ENCODE assay signal across 11 mouse cellular contexts in the genomic region with DNA sequence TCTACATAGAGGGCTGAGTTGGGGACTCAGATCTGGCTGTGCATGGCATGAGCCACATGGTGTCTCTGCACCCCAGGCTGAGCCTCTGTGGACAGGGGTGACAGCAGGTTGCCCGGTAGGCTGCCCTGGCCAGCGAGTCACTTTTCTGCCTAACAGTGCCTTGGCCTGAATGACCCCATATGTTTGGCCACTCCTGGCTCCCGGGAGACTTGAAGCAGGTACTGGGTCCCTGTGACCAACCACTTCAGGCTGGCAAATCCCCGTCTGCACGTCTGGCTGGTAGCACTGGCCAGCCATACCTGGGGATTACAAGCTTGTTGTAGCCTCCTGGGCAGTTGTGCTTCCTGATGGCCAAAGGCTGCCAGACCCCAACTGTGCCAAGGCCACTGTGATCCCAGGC.
DNase-seq lines count a peak whose midpoint lies in the region; ATAC-seq and TF ChIP-seq lines count a peak whose summit lies in the region.
"Had no signal": no experiment of that assay in that cellular context is flagged by ENCODE, and none has a peak within 500 bp of the region (broad histone marks: within the 10 kb centered on the region; RNA-seq: fewer than 3 reads in every experiment).

No protein-coding gene starts in this region.

- H3K27me3 ChIP-seq in heart, embryonic 14.5 days (ENCODE audit: control insufficient read depth, insufficient read depth, low read length) = no peaks in the 10 kb centered on the region
- H3K27me3 ChIP-seq in heart, embryonic 11.5 days (ENCODE audit: control insufficient read depth, insufficient read depth, low read length) = no peaks in the 10 kb centered on the region
- no peaks in the 10 kb centered on the region for H3K27me3 ChIP-seq in midbrain, embryonic 10.5 days (ENCODE audit: low read depth, poor library complexity, severe bottlenecking)
- H3K27me3 ChIP-seq in midbrain, embryonic 11.5 days (ENCODE audit: control insufficient read depth, insufficient read depth, low read length) = no peaks in the 10 kb centered on the region
- H3K27me3 ChIP-seq in limb, embryonic 12.5 days = no peaks in the 10 kb centered on the region
- H3K27me3 ChIP-seq in stomach, postnatal 0 days (ENCODE audit: control insufficient read depth, insufficient read depth, low read length) = no peaks in the 10 kb centered on the region
- H3K27me3 ChIP-seq: liver, embryonic 15.5 days had no signal

- no peaks in the 10 kb centered on the region for H3K9me3 ChIP-seq in heart, embryonic 14.5 days (ENCODE audit: control insufficient read depth, low read length)
- H3K9me3 ChIP-seq in heart, embryonic 11.5 days (replicated peaks; ENCODE audit: control insufficient read depth, low read length) = no peaks in the 10 kb centered on the region
- H3K9me3 ChIP-seq in midbrain, embryonic 10.5 days (replicated peaks) = no peaks in the 10 kb centered on the region
- H3K9me3 ChIP-seq in midbrain, embryonic 11.5 days (ENCODE audit: control insufficient read depth, low read length) = no peaks in the 10 kb centered on the region
- no peaks in the 10 kb centered on the region for H3K9me3 ChIP-seq in limb, embryonic 12.5 days
- H3K9me3 ChIP-seq in stomach, postnatal 0 days (ENCODE audit: control insufficient read depth, low read length) = no peaks in the 10 kb centered on the region
- H3K9me3 ChIP-seq: liver, embryonic 15.5 days had no signal

- no peak for TF ChIP-seq EP300 in stomach, postnatal 0 days (optimal IDR thresholded peaks at IDR 0.05)

- peak overlapping the region; percentile 31; the same call in 1 of the 2 replicates for H3K4me2 ChIP-seq in heart, embryonic 14.5 days (ENCODE audit: low read length)
- no peak overlapping the region for H3K4me2 ChIP-seq in heart, embryonic 11.5 days
- H3K4me2 ChIP-seq in midbrain, embryonic 11.5 days = no peak overlapping the region
- H3K4me2 ChIP-seq in limb, embryonic 12.5 days = no peak overlapping the region
- H3K4me2 ChIP-seq in stomach, postnatal 0 days (replicated peaks; ENCODE audit: low read depth) = no peak overlapping the region
- H3K4me2 ChIP-seq: liver, embryonic 15.5 days had no signal

- WGBS in heart, embryonic 14.5 days = 75% methylated on average over 5 of the region's 5 CpGs
- 83% methylated on average over 5 of the region's 5 CpGs for WGBS in heart, embryonic 11.5 days (ENCODE audit: insufficient replicate concordance)
- WGBS in midbrain, embryonic 10.5 days = 85% methylated on average over 5 of the region's 5 CpGs
- WGBS in midbrain, embryonic 11.5 days = 76% methylated on average over 5 of the region's 5 CpGs
- 56% methylated on average over 5 of the region's 5 CpGs for WGBS in limb, embryonic 12.5 days
- WGBS in stomach, postnatal 0 days = 70% methylated on average over 5 of the region's 5 CpGs

- no peak overlapping the region for H3K4me3 ChIP-seq in heart, embryonic 14.5 days (ENCODE audit: control insufficient read depth in 1 of 2, insufficient read depth in 1 of 2, low read depth in 1 of 2, low read length in 2 of 2)
- H3K4me3 ChIP-seq in heart, embryonic 11.5 days (ENCODE audit: low read depth, low read length) = no peak overlapping the region
- H3K4me3 ChIP-seq in midbrain, embryonic 10.5 days = no peak overlapping the region
- H3K4me3 ChIP-seq in midbrain, embryonic 11.5 days (ENCODE audit: low read depth, low read length) = no peak overlapping the region
- H3K4me3 ChIP-seq in limb, embryonic 12.5 days (replicated peaks) = no peak overlapping the region
- H3K4me3 ChIP-seq in stomach, postnatal 0 days (ENCODE audit: low read depth, low read length) = no peak overlapping the region
- H3K4me3 ChIP-seq: liver, embryonic 15.5 days had no signal

- H3K9ac ChIP-seq in heart, embryonic 14.5 days (ENCODE audit: low read length) = no peak overlapping the region
- H3K9ac ChIP-seq in heart, embryonic 11.5 days (ENCODE audit: low read depth, low read length) = no peak overlapping the region
- no peak overlapping the region for H3K9ac ChIP-seq in midbrain, embryonic 11.5 days (ENCODE audit: low read length)
- H3K9ac ChIP-seq in limb, embryonic 12.5 days (replicated peaks) = peak overlapping the region; percentile 23; the same call in 1 of the 2 replicates
- H3K9ac ChIP-seq in stomach, postnatal 0 days (ENCODE audit: low read length) = 0 out of 2 replicates have a peak overlapping the region, but pooled peaks have one; percentile 31
- H3K9ac ChIP-seq: liver, embryonic 15.5 days had no signal

- TF ChIP-seq CTCF in stomach, postnatal 0 days (IDR thresholded peaks at IDR 0.05; ENCODE audit: low read depth) = peak; percentile 25

- DNase-seq in midbrain, embryonic 10.5 days (ENCODE audit: low spot score) = no peak
- DNase-seq in midbrain, embryonic 11.5 days (ENCODE audit: low spot score, missing footprints) = no peak
- DNase-seq in stomach, postnatal 0 days (ENCODE audit: low spot score) = no peak
- no peak for DNase-seq in thymus, postnatal 25 days
- DNase-seq in layer of hippocampus, adult 11-12 months (ENCODE audit: low spot score) = no peak
- DNase-seq: right cerebral cortex, postnatal 14 days had no signal

- H3K36me3 ChIP-seq in heart, embryonic 14.5 days (ENCODE audit: control insufficient read depth, insufficient read depth, low read length) = peaks cover 48% of the 10 kb centered on the region
- H3K36me3 ChIP-seq in heart, embryonic 11.5 days (ENCODE audit: control insufficient read depth, insufficient read depth, low read length) = peaks cover 6% of the 10 kb centered on the region
- H3K36me3 ChIP-seq in midbrain, embryonic 10.5 days = peaks cover 91% of the 10 kb centered on the region
- peaks cover 9% of the 10 kb centered on the region for H3K36me3 ChIP-seq in midbrain, embryonic 11.5 days (ENCODE audit: control insufficient read depth, insufficient read depth, low read length)
- H3K36me3 ChIP-seq in limb, embryonic 12.5 days = peaks cover 69% of the 10 kb centered on the region
- peaks cover 25% of the 10 kb centered on the region for H3K36me3 ChIP-seq in stomach, postnatal 0 days (ENCODE audit: control insufficient read depth, insufficient read depth, low read length)

- H3K4me1 ChIP-seq in heart, embryonic 14.5 days (ENCODE audit: control insufficient read depth in 2 of 2, insufficient read depth in 2 of 2, low read length in 2 of 2) = peaks cover 46 to 64% of the 10 kb centered on the region in 2 experiments
- H3K4me1 ChIP-seq in heart, embryonic 11.5 days (ENCODE audit: control insufficient read depth, insufficient read depth, low read length) = peaks cover 29% of the 10 kb centered on the region
- H3K4me1 ChIP-seq in midbrain, embryonic 10.5 days = peaks cover 35% of the 10 kb centered on the region
- H3K4me1 ChIP-seq in midbrain, embryonic 11.5 days (ENCODE audit: control insufficient read depth, insufficient read depth, low read length) = no peaks in the 10 kb centered on the region
- H3K4me1 ChIP-seq in limb, embryonic 12.5 days (replicated peaks) = peaks cover 62% of the 10 kb centered on the region
- H3K4me1 ChIP-seq in stomach, postnatal 0 days (replicated peaks; ENCODE audit: control insufficient read depth, insufficient read depth) = peaks cover 15% of the 10 kb centered on the region

- ATAC-seq in heart, embryonic 14.5 days (ENCODE audit: insufficient number of reproducible peaks, insufficient read depth, low FRiP score, low read depth) = no peak
- ATAC-seq in heart, embryonic 11.5 days (replicated peaks; ENCODE audit: insufficient number of reproducible peaks, low FRiP score, low TSS enrichment) = no peak
- ATAC-seq in midbrain, embryonic 11.5 days (ENCODE audit: low FRiP score) = no peak
- ATAC-seq in limb, embryonic 12.5 days (ENCODE audit: insufficient number of reproducible peaks, insufficient read depth, low FRiP score, low TSS enrichment, low read depth) = no peak
- ATAC-seq in stomach, postnatal 0 days (ENCODE audit: low FRiP score, low TSS enrichment) = no peak
- ATAC-seq: intestine, postnatal 0 days had no signal

- H3K27ac ChIP-seq in heart, embryonic 14.5 days (replicated peaks in 1 of 2; ENCODE audit: control insufficient read depth in 1 of 2, insufficient read depth in 1 of 2, low read depth in 2 of 2, low read length in 2 of 2) = peak overlapping the region; percentile 18 to 69; a peak in 3 of 4 replicates
- no peak overlapping the region for H3K27ac ChIP-seq in heart, embryonic 11.5 days (ENCODE audit: low read depth, low read length)
- peak overlapping the region; percentile 42 for H3K27ac ChIP-seq in midbrain, embryonic 10.5 days (replicated peaks)
- no peak overlapping the region for H3K27ac ChIP-seq in midbrain, embryonic 11.5 days (ENCODE audit: low read depth, low read length)
- peak overlapping the region; percentile 91 for H3K27ac ChIP-seq in limb, embryonic 12.5 days
- H3K27ac ChIP-seq in stomach, postnatal 0 days (replicated peaks) = peak overlapping the region; percentile 45
- H3K27ac ChIP-seq: liver, embryonic 15.5 days had no signal

Comparison
In these comparisons a context has a peak if more than half of its experiments do, and no peak if none do; other contexts are left out.
1. H3K27ac ChIP-seq: peak in heart, embryonic 14.5 days (2 of 2), midbrain, embryonic 10.5 days (single experiment), limb, embryonic 12.5 days (single experiment) and stomach, postnatal 0 days (single experiment); none in heart, embryonic 11.5 days (single experiment) and midbrain, embryonic 11.5 days (single experiment).
2. H3K9ac ChIP-seq: peak in limb, embryonic 12.5 days (single experiment) and stomach, postnatal 0 days (single experiment); none in heart, embryonic 14.5 days (single experiment), heart, embryonic 11.5 days (single experiment) and midbrain, embryonic 11.5 days (single experiment).